Mouse (Mus musculus) forebrain, embryonic 11.5 days (tissue): ENCODE data around the gene Atxn10. TPM values are rescaled to one million over a fixed set of nuclear protein-coding genes. Genes with fewer than 3 reads are reported as not detected.

ENCODE experiments used
- ATAC-seq: fragments of 200-750 bp; cut with Nextera tagmentation; replicated peaks from 2 replicates; pipeline ENCODE4 v1.8.0; 2017; ENCODE audit warnings: moderate TSS enrichment; ENCODE audit not compliant: low FRiP score
- DNase-seq: peaks from one replicate; pipeline ENCODE4 v3.0.0-alpha.2; 2017; ENCODE audit warnings: low spot score
- H3K27ac ChIP-seq: fragments of 300-500 bp; sonication (generic); 2 replicates; pipeline ENCODE4 v1.5.1; 2014; ENCODE audit warnings: low read depth, low read length
- H3K27me3 ChIP-seq: fragments of 300-500 bp; sonication (generic); 2 replicates; pipeline ENCODE4 v1.6.1; 2014; ENCODE audit warnings: mild to moderate bottlenecking, low read length, mixed read lengths; ENCODE audit not compliant: control insufficient read depth, insufficient read depth
- H3K36me3 ChIP-seq: fragments of 300-500 bp; sonication (generic); 2 replicates; pipeline ENCODE4 v1.6.1; 2014; ENCODE audit warnings: mild to moderate bottlenecking, low read length, moderate library complexity, mixed read lengths; ENCODE audit not compliant: control insufficient read depth, insufficient read depth
- H3K4me1 ChIP-seq: fragments of 300-500 bp; sonication (generic); replicated peaks from 2 replicates; pipeline ENCODE4 v1.6.1; 2014; ENCODE audit warnings: low read length, mixed read lengths; ENCODE audit not compliant: control insufficient read depth, insufficient read depth
- H3K4me2 ChIP-seq: fragments of 300-500 bp; sonication (generic); 2 replicates; pipeline ENCODE4 v1.6.1; 2014; ENCODE audit warnings: low read depth, mild to moderate bottlenecking, low read length, moderate library complexity, mixed read lengths; ENCODE audit not compliant: severe bottlenecking
- H3K4me3 ChIP-seq: fragments of 300-500 bp; sonication (generic); 2 replicates; pipeline ENCODE4 v1.5.1; 2014; ENCODE audit warnings: low read depth, low read length
- H3K9ac ChIP-seq: fragments of 300-500 bp; sonication (generic); 2 replicates; pipeline ENCODE4 v1.6.1; 2014; ENCODE audit warnings: low read length
- H3K9me3 ChIP-seq: fragments of 300-500 bp; sonication (generic); 2 replicates; pipeline ENCODE4 v1.6.1; 2016; ENCODE audit warnings: low read length, mixed read lengths; ENCODE audit not compliant: control insufficient read depth
- WGBS: fragments of 180-500 bp; shearing (Covaris S2); extraction: QIAGEN DNeasy Blood & Tissue Kit; methylation state at CpG from one replicate; pipeline ENCODE4 v1.1.7; 2014; 5-methylcytosine and 5-hydroxymethylcytosine counted together
- polyA plus RNA-seq: library from polyadenylated mRNA; unstranded; fragments of >200 nt; fragmentation: Nextera tagmentation; extraction: Ambion mirVana; gene quantifications from 2 replicates; pipeline ENCODE4 v1.2.1, GENCODE M21; 2014

The Atxn10 gene
- polyA plus RNA-seq, 1 experiment from 2014 or later = 406 TPM

- Histone ChIP-seq H3K4me3 (no peak overlapping the region), H3K4me1 (peaks cover 7% of the 10 kb centered on the region), H3K4me2 (no peak overlapping the region), H3K27me3 (no peaks in the 10 kb centered on the region), H3K9ac (no peak overlapping the region), H3K27ac (no peak overlapping the region), H3K9me3 (no peaks in the 10 kb centered on the region), H3K36me3 (no peaks in the 10 kb centered on the region)
- ATAC-seq (no peak), DNase-seq (no peak)
- WGBS = 58% methylated on average over 5 of the region's 5 CpGs
Observed at GRCm38 (mm10) chr15:85479919-85480318, 143.9 kb downstream of the Atxn10 start.

- ATAC-seq = peak; percentile 66; the same call in 1 of the 2 replicates
- Histone ChIP-seq H3K4me1 (peaks cover 7% of the 10 kb centered on the region), H3K9me3 (no peaks in the 10 kb centered on the region), H3K9ac (no peak overlapping the region; the same call in 1 of the 2 replicates), H3K4me3 (no peak overlapping the region), H3K27me3 (no peaks in the 10 kb centered on the region), H3K4me2 (no peak overlapping the region), H3K36me3 (no peaks in the 10 kb centered on the region), H3K27ac (no peak overlapping the region)
- peak; percentile 73 for DNase-seq
- 31% methylated on average over 3 of the region's 3 CpGs for WGBS
Observed at GRCm38 (mm10) chr15:85480630-85481029, 144.6 kb downstream of the Atxn10 start.

- Histone ChIP-seq H3K4me1 (peaks cover 13% of the 10 kb centered on the region), H3K4me2 (no peak overlapping the region), H3K27ac (no peak overlapping the region; the same call in 1 of the 2 replicates), H3K9me3 (no peaks in the 10 kb centered on the region), H3K4me3 (no peak overlapping the region), H3K9ac (no peak overlapping the region), H3K27me3 (no peaks in the 10 kb centered on the region; the same call in 1 of the 2 replicates), H3K36me3 (no peaks in the 10 kb centered on the region)
- 80% methylated on average over 10 of the region's 10 CpGs for WGBS
- DNase-seq = no peak
- no peak for ATAC-seq
Observed at GRCm38 (mm10) chr15:85488900-85489299, 152.9 kb downstream of the Atxn10 start.

GRCm38 (mm10) chr15:85489751-85490150 is 153.7 kb downstream of the Atxn10 start:
- Histone ChIP-seq H3K9me3 (no peaks in the 10 kb centered on the region), H3K27me3 (no peaks in the 10 kb centered on the region; the same call in 1 of the 2 replicates), H3K27ac (peak overlapping the region; percentile 71; the same call in 1 of the 2 replicates), H3K9ac (no peak overlapping the region), H3K4me1 (peaks cover 20% of the 10 kb centered on the region), H3K4me3 (no peak overlapping the region), H3K36me3 (no peaks in the 10 kb centered on the region), H3K4me2 (no peak overlapping the region)
- ATAC-seq (peak; percentile 28; the same call in 1 of the 2 replicates), DNase-seq (no peak)
- WGBS = 55% methylated on average over 7 of the region's 7 CpGs

- no peaks in the 10 kb centered on the region for H3K9me3 ChIP-seq
- ATAC-seq = peak; percentile 57
- H3K9ac ChIP-seq = no peak overlapping the region
- peak overlapping the region; percentile 47 for H3K27ac ChIP-seq
- 8% methylated on average over 11 of the region's 11 CpGs for WGBS
- H3K4me2 ChIP-seq = no peak overlapping the region
- peaks cover 35% of the 10 kb centered on the region for H3K4me1 ChIP-seq
- H3K36me3 ChIP-seq = no peaks in the 10 kb centered on the region
- H3K27me3 ChIP-seq = no peaks in the 10 kb centered on the region; the same call in 1 of the 2 replicates
- no peak overlapping the region for H3K4me3 ChIP-seq
- peak; percentile 71 for DNase-seq
Observed at GRCm38 (mm10) chr15:85494163-85494621, 158.1 kb downstream of the Atxn10 start.

- Histone ChIP-seq H3K36me3 (no peaks in the 10 kb centered on the region), H3K9ac (peak overlapping the region; percentile 14; the same call in 1 of the 2 replicates), H3K9me3 (no peaks in the 10 kb centered on the region), H3K27me3 (no peaks in the 10 kb centered on the region; the same call in 1 of the 2 replicates), H3K4me2 (no peak overlapping the region), H3K4me3 (no peak overlapping the region), H3K27ac (peak overlapping the region; percentile 90), H3K4me1 (peaks cover 31% of the 10 kb centered on the region)
- ATAC-seq = peak; percentile 40
- no peak for DNase-seq
- WGBS = 70% methylated on average over 4 of the region's 4 CpGs
Observed at GRCm38 (mm10) chr15:85497548-85497947, 161.5 kb downstream of the Atxn10 start.

GRCm38 (mm10) chr15:85497981-85498475 is 162.0 kb downstream of the Atxn10 start:
- 0 out of 2 replicates have a peak overlapping the region, but pooled peaks have one; percentile 24 for H3K4me2 ChIP-seq
- H3K9me3 ChIP-seq = no peaks in the 10 kb centered on the region
- peaks cover 31% of the 10 kb centered on the region for H3K4me1 ChIP-seq
- DNase-seq (peak; percentile 86), ATAC-seq (peak; percentile 91)
- H3K27me3 ChIP-seq = no peaks in the 10 kb centered on the region; the same call in 1 of the 2 replicates
- H3K9ac ChIP-seq = peak overlapping the region; percentile 14; the same call in 1 of the 2 replicates
- H3K36me3 ChIP-seq = no peaks in the 10 kb centered on the region
- 12% methylated on average over 10 of the region's 10 CpGs for WGBS
- H3K27ac ChIP-seq = peak overlapping the region; percentile 90
- no peak overlapping the region for H3K4me3 ChIP-seq

GRCm38 (mm10) chr15:85500267-85500666 is 164.2 kb downstream of the Atxn10 start:
- H3K4me2 ChIP-seq = no peak overlapping the region
- no peaks in the 10 kb centered on the region for H3K27me3 ChIP-seq
- H3K4me1 ChIP-seq = peaks cover 21% of the 10 kb centered on the region
- no peak for DNase-seq
- H3K9ac ChIP-seq = no peak overlapping the region
- no peaks in the 10 kb centered on the region for H3K9me3 ChIP-seq
- H3K36me3 ChIP-seq = no peaks in the 10 kb centered on the region
- no peak for ATAC-seq
- 0 out of 2 replicates have a peak overlapping the region, but pooled peaks have one; percentile 12 for H3K27ac ChIP-seq
- H3K4me3 ChIP-seq = no peak overlapping the region
- WGBS = 87% methylated on average over 10 of the region's 10 CpGs

- no peak within 1 kb of the TSS for H3K4me2 ChIP-seq
- peaks cover 27% of the 10 kb centered on the region for H3K4me1 ChIP-seq
- H3K27me3 ChIP-seq = no peaks in the 10 kb centered on the region
- no peak for DNase-seq
- H3K27ac ChIP-seq = no peak within 1 kb of the TSS
- ATAC-seq = no peak
- H3K36me3 ChIP-seq = no peaks in the 10 kb centered on the region
- no peak within 1 kb of the TSS for H3K4me3 ChIP-seq
- 88% methylated on average over 8 of the region's 8 CpGs for WGBS
- H3K9me3 ChIP-seq = no peaks in the 10 kb centered on the region
- H3K9ac ChIP-seq = no peak within 1 kb of the TSS
Observed at GRCm38 (mm10) chr15:85503127-85503526, 167.1 kb downstream of the Atxn10 start, which contains the start of gene 7530416G11Rik. 7530416G11Rik (minus strand) TSS chr15:85503227.
